Mouse (Mus musculus) testis, adult 2 months (tissue): Measurements from ENCODE around the gene Gadd45gip1.

Experiments
- CTCF ChIP-seq: fragments of 200-500 bp; IDR thresholded peaks from 2 replicates; pipeline ENCODE4 v1.5.1; 2012; ENCODE audit warnings: low read depth, mild to moderate bottlenecking, inconsistent platforms, low read length, moderate library complexity; ENCODE audit not compliant: control insufficient read depth, insufficient read depth, insufficient replicate concordance
- POLR2A ChIP-seq: fragments of 200-500 bp; IDR thresholded peaks from 2 replicates; pipeline ENCODE4 v1.6.1; 2012; ENCODE audit warnings: low read depth, mild to moderate bottlenecking, inconsistent platforms, low read length, moderate library complexity; ENCODE audit not compliant: control insufficient read depth

DNA sequence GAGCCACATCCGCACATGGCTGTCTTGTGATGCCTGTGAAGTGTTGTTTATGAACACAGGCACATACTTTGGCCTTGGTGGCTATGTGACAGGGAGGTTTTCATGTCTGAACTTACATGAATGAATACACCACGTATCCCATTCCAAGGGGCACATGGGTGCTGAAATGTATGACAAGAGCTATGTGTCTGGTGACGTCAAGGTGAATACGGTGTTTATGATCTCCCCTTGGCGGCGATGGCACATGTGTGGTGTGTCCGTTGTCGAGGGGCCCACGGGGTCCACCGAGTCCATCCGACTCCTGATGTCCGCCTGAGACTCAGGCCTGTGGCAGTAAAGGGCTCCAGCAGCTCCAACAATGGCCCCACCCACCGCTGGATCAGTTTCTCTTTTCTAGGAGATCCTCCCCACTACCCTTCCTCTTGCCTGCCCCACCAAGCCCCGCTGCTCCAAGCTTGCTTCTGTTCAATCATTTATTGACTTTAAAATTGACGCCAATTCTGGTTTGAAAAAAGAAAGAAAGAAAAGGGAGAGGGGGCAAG lies 34.0 kb upstream of the Gadd45gip1 start:
- TF ChIP-seq CTCF (no peak), POLR2A (no peak)
